ENCODE assay signal across 8 mouse cellular contexts in the genomic region with DNA sequence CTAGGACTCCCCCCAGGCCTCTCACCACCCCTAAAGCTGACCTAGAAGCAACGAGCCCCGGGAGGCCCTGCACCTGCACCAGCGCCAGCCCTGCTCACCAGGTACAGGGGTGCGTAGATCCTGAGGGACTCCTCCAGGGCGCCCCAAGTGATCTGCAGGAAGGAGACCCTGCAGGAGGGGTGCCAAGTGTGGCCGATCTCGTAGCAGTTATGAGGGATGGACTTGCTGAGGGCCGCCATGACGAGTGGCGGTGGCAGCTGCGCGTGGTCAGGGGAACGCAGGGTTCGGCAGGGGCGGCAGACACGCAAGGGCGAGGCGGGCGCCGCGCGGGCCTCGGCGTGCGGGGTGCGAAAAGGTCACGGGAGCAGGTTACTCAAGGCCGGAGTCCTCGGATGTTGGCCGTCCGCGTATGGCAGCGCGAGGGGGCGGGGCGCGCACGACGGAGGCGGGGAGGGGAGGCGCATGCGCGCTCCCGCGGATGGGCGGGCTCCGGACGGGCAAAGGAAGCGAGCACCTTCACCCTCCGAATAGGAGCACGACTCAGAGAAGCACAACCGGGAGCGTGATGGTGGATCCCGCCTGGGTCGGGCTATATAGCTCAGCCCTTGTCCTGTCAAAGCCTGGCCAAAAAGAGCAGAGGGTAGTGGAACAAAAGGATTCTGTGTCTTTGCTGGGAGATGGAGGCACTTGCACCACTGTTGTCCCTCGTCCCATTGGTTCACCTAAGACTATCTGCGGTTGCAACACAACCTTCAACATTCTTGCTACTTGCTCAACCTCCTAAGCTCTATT.
A peak's percentile ranks its signal among the peaks of the same experiment; 100 is the strongest.
DNase-seq lines count a peak whose midpoint lies in the region; ATAC-seq lines count a peak whose summit lies in the region.

No protein-coding gene starts in this region.

- no peaks in the 10 kb centered on the region for H3K27me3 ChIP-seq in forebrain, embryonic 10.5 days (ENCODE audit: poor library complexity, severe bottlenecking)
- no peaks in the 10 kb centered on the region for H3K27me3 ChIP-seq in heart, embryonic 16.5 days (ENCODE audit: control insufficient read depth, insufficient read depth, low read length)
- H3K27me3 ChIP-seq in liver, embryonic 15.5 days = no peaks in the 10 kb centered on the region
- no peaks in the 10 kb centered on the region for H3K27me3 ChIP-seq in neural tube, embryonic 12.5 days (replicated peaks)

- peak overlapping the region; percentile 92 for H3K9ac ChIP-seq in heart, embryonic 16.5 days (ENCODE audit: low read length)
- peak overlapping the region; percentile 71 for H3K9ac ChIP-seq in liver, embryonic 15.5 days
- H3K9ac ChIP-seq in neural tube, embryonic 12.5 days = peak overlapping the region; percentile 86

- WGBS in forebrain, embryonic 10.5 days = under 1% methylated on average over 57 of the region's 57 CpGs
- WGBS in heart, embryonic 16.5 days = under 1% methylated on average over 55 of the region's 57 CpGs
- under 1% methylated on average over 56 of the region's 57 CpGs for WGBS in liver, embryonic 15.5 days (ENCODE audit: insufficient replicate concordance)
- 1% methylated on average over 56 of the region's 57 CpGs for WGBS in neural tube, embryonic 12.5 days

- peak; percentile 73 for DNase-seq in c-Kit-negative CD71-positive TER-119-positive erythroid progenitor cells, embryonic 14.5 days (ENCODE audit: low read depth, low spot score)
- peak; percentile 84 for DNase-seq in forebrain, embryonic 10.5 days (ENCODE audit: extremely low spot score, low spot score)
- DNase-seq in kidney, postnatal 36 days = peak; percentile 95 to 97
- peak; percentile 65 for DNase-seq in telencephalon, adult 2 months (ENCODE audit: low read depth, low spot score)

- H3K4me3 ChIP-seq in forebrain, embryonic 10.5 days = peak overlapping the region; percentile 86
- H3K4me3 ChIP-seq in heart, embryonic 16.5 days (ENCODE audit: low read length) = peak overlapping the region; percentile 96
- H3K4me3 ChIP-seq in liver, embryonic 15.5 days (replicated peaks) = peak overlapping the region; percentile 74
- H3K4me3 ChIP-seq in neural tube, embryonic 12.5 days = peak overlapping the region; percentile 87

- H3K4me1 ChIP-seq in forebrain, embryonic 10.5 days = peaks cover 39% of the 10 kb centered on the region
- peaks cover 24% of the 10 kb centered on the region for H3K4me1 ChIP-seq in heart, embryonic 16.5 days (ENCODE audit: control insufficient read depth, insufficient read depth, low read length)
- peaks cover 25% of the 10 kb centered on the region for H3K4me1 ChIP-seq in liver, embryonic 15.5 days (replicated peaks)
- peaks cover 15% of the 10 kb centered on the region for H3K4me1 ChIP-seq in neural tube, embryonic 12.5 days

- no peaks in the 10 kb centered on the region for H3K36me3 ChIP-seq in forebrain, embryonic 10.5 days (replicated peaks)
- H3K36me3 ChIP-seq in heart, embryonic 16.5 days (ENCODE audit: control insufficient read depth, insufficient read depth) = no peaks in the 10 kb centered on the region
- H3K36me3 ChIP-seq in liver, embryonic 15.5 days (replicated peaks) = no peaks in the 10 kb centered on the region
- no peaks in the 10 kb centered on the region for H3K36me3 ChIP-seq in neural tube, embryonic 12.5 days

- peak overlapping the region; percentile 93 for H3K27ac ChIP-seq in forebrain, embryonic 10.5 days
- peak overlapping the region; percentile 58 for H3K27ac ChIP-seq in heart, embryonic 16.5 days (ENCODE audit: low read length)
- peak overlapping the region; percentile 72 for H3K27ac ChIP-seq in liver, embryonic 15.5 days (replicated peaks)
- H3K27ac ChIP-seq in neural tube, embryonic 12.5 days = no peak overlapping the region

- peak overlapping the region; percentile 93 for H3K4me2 ChIP-seq in heart, embryonic 16.5 days (ENCODE audit: low read depth, low read length)
- H3K4me2 ChIP-seq in liver, embryonic 15.5 days = peak overlapping the region; percentile 93
- H3K4me2 ChIP-seq in neural tube, embryonic 12.5 days (replicated peaks) = peak overlapping the region; percentile 92

- peak; percentile 88 for ATAC-seq in CD4-positive, CD25-positive, alpha-beta regulatory T cell, adult 4 months
- ATAC-seq in heart, embryonic 16.5 days (replicated peaks; ENCODE audit: extremely low read depth, insufficient read depth, low FRiP score) = peak; percentile 90
- peak; percentile 96 for ATAC-seq in liver, embryonic 15.5 days (ENCODE audit: insufficient read depth)
- ATAC-seq in neural tube, embryonic 12.5 days (ENCODE audit: low FRiP score, low read depth) = peak; percentile 96

- no peaks in the 10 kb centered on the region for H3K9me3 ChIP-seq in forebrain, embryonic 10.5 days
- no peaks in the 10 kb centered on the region for H3K9me3 ChIP-seq in heart, embryonic 16.5 days (replicated peaks; ENCODE audit: control insufficient read depth, low read length)
- H3K9me3 ChIP-seq in liver, embryonic 15.5 days (replicated peaks) = no peaks in the 10 kb centered on the region
- no peaks in the 10 kb centered on the region for H3K9me3 ChIP-seq in neural tube, embryonic 12.5 days
